In the genomic region with DNA sequence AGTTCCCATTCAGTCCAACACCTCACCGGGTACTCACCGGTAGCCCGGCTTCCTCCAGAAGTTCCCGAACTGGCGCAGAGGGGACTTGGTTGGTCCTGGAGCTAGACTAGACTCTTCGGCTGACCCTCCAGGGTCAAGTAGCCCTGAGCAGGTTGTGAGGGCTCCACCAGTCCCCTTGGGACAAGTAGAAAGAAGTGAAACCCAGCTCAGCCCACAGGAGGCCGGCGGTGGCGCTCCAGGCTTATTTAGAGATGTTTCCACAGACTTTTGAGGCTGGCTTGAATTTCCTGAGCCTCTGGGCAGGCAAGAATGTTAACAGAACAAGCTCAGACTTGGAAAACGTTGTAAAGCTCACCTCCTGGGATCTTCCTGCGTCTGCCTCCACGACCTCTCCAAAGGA, we compare ENCODE assay signal across 27 mouse cellular contexts. TPM values are rescaled to one million over a fixed set of nuclear protein-coding genes. Genes with fewer than 3 reads are reported as not detected.
DNase-seq lines count a peak whose midpoint lies in the region; ATAC-seq and TF ChIP-seq lines count a peak whose summit lies in the region.
"Had no signal": no experiment of that assay in that cellular context is flagged by ENCODE, and none has a peak within 500 bp of the region (broad histone marks: within the 10 kb centered on the region; RNA-seq: fewer than 3 reads in every experiment).

No protein-coding gene starts in this region.

- H3K9ac ChIP-seq in CH12.LX (ENCODE audit: insufficient read depth, low read depth) = no peak overlapping the region
- no peak overlapping the region for H3K9ac ChIP-seq in hindbrain, embryonic 12.5 days
- 0 out of 2 replicates have a peak overlapping the region, but pooled peaks have one; percentile 15 for H3K9ac ChIP-seq in midbrain, embryonic 12.5 days (replicated peaks)
- H3K9ac ChIP-seq in neural tube, embryonic 11.5 days (ENCODE audit: low read length) = no peak overlapping the region
- H3K9ac ChIP-seq: embryonic facial prominence, embryonic 12.5 days; heart, embryonic 12.5 days had no signal

- no peaks in the 10 kb centered on the region for H3K79me2 ChIP-seq in CH12.LX (replicated peaks; ENCODE audit: control insufficient read depth, extremely low read depth, insufficient read depth, poor library complexity, severe bottlenecking)

- H3K4me1 ChIP-seq in CH12.LX (ENCODE audit: control insufficient read depth in 1 of 2, insufficient read depth in 2 of 2) = peaks cover 7 to 14% of the 10 kb centered on the region in 2 experiments
- H3K4me1 ChIP-seq in hindbrain, embryonic 12.5 days = peaks cover 9% of the 10 kb centered on the region
- H3K4me1 ChIP-seq in midbrain, embryonic 12.5 days = peaks cover 10% of the 10 kb centered on the region; the same call in 1 of the 2 replicates
- H3K4me1 ChIP-seq in neural tube, embryonic 11.5 days (ENCODE audit: control insufficient read depth, insufficient read depth, low read length) = 0 out of 2 replicates have a peak, but pooled peaks cover 3% of the 10 kb centered on the region

- ATAC-seq in hindbrain, embryonic 12.5 days (ENCODE audit: low FRiP score) = no peak
- ATAC-seq in midbrain, embryonic 12.5 days (ENCODE audit: low FRiP score, low read depth) = no peak
- ATAC-seq in neural tube, embryonic 11.5 days (ENCODE audit: insufficient read depth, low FRiP score, low TSS enrichment) = no peak
- ATAC-seq: forebrain, embryonic 16.5 days; inflammation-experienced regulatory T-cells, adult 6 months had no signal

- TF ChIP-seq CTCF in CH12.LX (conservative IDR thresholded peaks at IDR 0.05 in 1 of 2, IDR thresholded peaks at IDR 0.05 in 1 of 2; ENCODE audit: low read depth in 2 of 2, low read length in 2 of 2) = peak in 1 of 2 experiments; percentile 38; a peak in 2 of 4 replicates

- peaks cover 66% of the 10 kb centered on the region for H3K27me3 ChIP-seq in CH12.LX (replicated peaks)
- H3K27me3 ChIP-seq in hindbrain, embryonic 12.5 days = peaks cover 89% of the 10 kb centered on the region
- H3K27me3 ChIP-seq in midbrain, embryonic 12.5 days = peaks cover 87% of the 10 kb centered on the region
- H3K27me3 ChIP-seq in neural tube, embryonic 11.5 days (ENCODE audit: control insufficient read depth, insufficient read depth, low read length) = peaks cover 74% of the 10 kb centered on the region

- H3K36me3 ChIP-seq in CH12.LX (replicated peaks in 1 of 2; ENCODE audit: control insufficient read depth in 1 of 2, insufficient read depth in 1 of 2, low read length in 1 of 2) = no peaks in the 10 kb centered on the region
- no peaks in the 10 kb centered on the region for H3K36me3 ChIP-seq in hindbrain, embryonic 12.5 days
- H3K36me3 ChIP-seq in midbrain, embryonic 12.5 days = no peaks in the 10 kb centered on the region
- H3K36me3 ChIP-seq in neural tube, embryonic 11.5 days (ENCODE audit: control insufficient read depth, insufficient read depth, low read length) = no peaks in the 10 kb centered on the region
- H3K36me3 ChIP-seq: embryonic facial prominence, embryonic 12.5 days; heart, embryonic 12.5 days had no signal

- no peak overlapping the region for H3K4me3 ChIP-seq in CH12.LX (replicated peaks in 1 of 3; ENCODE audit: low read depth in 2 of 3, low read length in 2 of 3, poor library complexity in 1 of 3)
- peak overlapping the region; percentile 30; the same call in 1 of the 2 replicates for H3K4me3 ChIP-seq in hindbrain, embryonic 12.5 days
- H3K4me3 ChIP-seq in midbrain, embryonic 12.5 days = peak overlapping the region; percentile 38
- H3K4me3 ChIP-seq in neural tube, embryonic 11.5 days (ENCODE audit: low read depth, low read length) = 0 out of 2 replicates have a peak overlapping the region, but pooled peaks have one; percentile 12
- H3K4me3 ChIP-seq: erythroblast, embryonic 14.5 days; heart, embryonic 12.5 days; megakaryocyte, embryonic 14.5 days had no signal

- peaks cover 10% of the 10 kb centered on the region for H3K9me3 ChIP-seq in CH12.LX (replicated peaks; ENCODE audit: low read length)
- no peaks in the 10 kb centered on the region for H3K9me3 ChIP-seq in hindbrain, embryonic 12.5 days (replicated peaks)
- no peaks in the 10 kb centered on the region for H3K9me3 ChIP-seq in midbrain, embryonic 12.5 days
- H3K9me3 ChIP-seq in neural tube, embryonic 11.5 days (ENCODE audit: control insufficient read depth, low read length) = no peaks in the 10 kb centered on the region
- H3K9me3 ChIP-seq: embryonic facial prominence, embryonic 12.5 days; heart, embryonic 12.5 days; megakaryocyte, embryonic 14.5 days had no signal

- TF ChIP-seq RAD21 in CH12.LX (IDR thresholded peaks at IDR 0.05; ENCODE audit: low read depth, low read length) = no peak

- dilution Hi-C loops in CH12.LX (cut with MboI; ENCODE audit: extremely low pct_ligation_motif_present, extremely low pct_unique_long_range_greater_than_20kb, low sequenced_read_pairs) = no loop called here

- TF ChIP-seq POLR2A in CH12.LX (IDR thresholded peaks at IDR 0.05; ENCODE audit: low read depth, low read length) = no peak

- in situ Hi-C loops in CH12.LX (cut with MboI; ENCODE audit: low pct_ligation_motif_present, low pct_unique_long_range_greater_than_20kb, low sequenced_read_pairs) = no loop called here

- intact Hi-C loops in heart, postnatal 36 days (cut with DNase I) = loop anchor here (5.0 kb wide), 3 partner anchors 193 to 303 kb away; a partner anchor contains a TSS

- no peak for DNase-seq in CH12.LX (ENCODE audit: extremely low read depth)
- DNase-seq in neural tube, embryonic 11.5 days (ENCODE audit: low spot score) = no peak
- no peak for DNase-seq in adrenal gland, adult 18-20 months (ENCODE audit: low spot score in 2 of 2)
- DNase-seq in heart, postnatal 36 days = no peak
- no peak for DNase-seq in heart, adult 18-20 months
- DNase-seq: adrenal gland, adult 2 months; cerebellum, adult 8-10 months; heart, postnatal 14 days; kidney, adult 2 months; kidney, postnatal 25 days; left cerebral cortex, postnatal 4 days; lung, adult 18-20 months; lung, postnatal 14 days; right cerebral cortex, adult 18-20 months had no signal

- 3% methylated on average over 12 of the region's 12 CpGs for WGBS in hindbrain, embryonic 12.5 days
- 4% methylated on average over 12 of the region's 12 CpGs for WGBS in midbrain, embryonic 12.5 days
- 7% methylated on average over 12 of the region's 12 CpGs for WGBS in neural tube, embryonic 11.5 days

- no peak overlapping the region for H3K27ac ChIP-seq in CH12.LX (ENCODE audit: insufficient read depth, low read depth)
- no peak overlapping the region for H3K27ac ChIP-seq in hindbrain, embryonic 12.5 days
- H3K27ac ChIP-seq in midbrain, embryonic 12.5 days (replicated peaks) = no peak overlapping the region
- H3K27ac ChIP-seq in neural tube, embryonic 11.5 days (ENCODE audit: low read depth, low read length) = no peak overlapping the region
- H3K27ac ChIP-seq: embryonic facial prominence, embryonic 12.5 days; stomach, postnatal 0 days had no signal

- peak overlapping the region; percentile 42 for H3K4me2 ChIP-seq in CH12.LX (ENCODE audit: insufficient read depth, low read depth, poor library complexity, severe bottlenecking)
- H3K4me2 ChIP-seq in hindbrain, embryonic 12.5 days (replicated peaks) = no peak overlapping the region; the same call in 1 of the 2 replicates
- peak overlapping the region; percentile 48 for H3K4me2 ChIP-seq in midbrain, embryonic 12.5 days (replicated peaks)
- no peak overlapping the region for H3K4me2 ChIP-seq in neural tube, embryonic 11.5 days (ENCODE audit: low read depth)
- H3K4me2 ChIP-seq: heart, embryonic 12.5 days; liver, embryonic 11.5 days had no signal

- TF ChIP-seq EP300 in CH12.LX (IDR thresholded peaks at IDR 0.05; ENCODE audit: low read length) = peak; percentile 73

TF ChIP-seq in CH12.LX, 34 proteins besides CTCF, POLR2A, EP300 and RAD21 (continues in another document):
- no peak; the same call in 1 of the 2 replicates for TF ChIP-seq SIN3A (IDR thresholded peaks at IDR 0.05; ENCODE audit: low read length)
- TF ChIP-seq UBTF (IDR thresholded peaks at IDR 0.05; ENCODE audit: low read depth, low read length) = no peak
- TF ChIP-seq NRF1 (IDR thresholded peaks at IDR 0.05; ENCODE audit: low read depth, low read length) = no peak
- peak; percentile 45; the same call in 1 of the 2 replicates for TF ChIP-seq MEF2A (IDR thresholded peaks at IDR 0.05; ENCODE audit: borderline replicate concordance, low read depth, low read length)
- TF ChIP-seq MXI1 (IDR thresholded peaks at IDR 0.05; ENCODE audit: low read depth, low read length) = no peak
- TF ChIP-seq ZC3H11A (IDR thresholded peaks at IDR 0.05; ENCODE audit: low read depth, low read length) = no peak
- no peak for TF ChIP-seq GABPA (IDR thresholded peaks at IDR 0.05; ENCODE audit: insufficient replicate concordance, low read depth, low read length)
- TF ChIP-seq MYC (IDR thresholded peaks at IDR 0.05; ENCODE audit: low read depth, low read length) = no peak
- 0 out of 2 replicates have a peak, but pooled peaks have one; percentile 18 for TF ChIP-seq CHD2 (IDR thresholded peaks at IDR 0.05; ENCODE audit: low read length)
- TF ChIP-seq IRF4 (IDR thresholded peaks at IDR 0.05; ENCODE audit: low read depth, low read length) = peak; percentile 89
- TF ChIP-seq E2F4 (IDR thresholded peaks at IDR 0.05; ENCODE audit: insufficient replicate concordance, low read depth, low read length) = no peak
- TF ChIP-seq RCOR1 (conservative IDR thresholded peaks at IDR 0.05; ENCODE audit: low read depth, low read length) = no peak
- TF ChIP-seq USF2 (conservative IDR thresholded peaks at IDR 0.05; ENCODE audit: low read depth, low read length) = no peak

RNA-seq across cellular contexts. Expression of a gene that starts 1.5 kb away (rescaled TPM):
- total RNA-seq in CH12.LX (2012; rRNA removed) (not detected in 2 replicates), CH12.LX (2014; rRNA removed) (not detected in 2 replicates)
- polyA plus RNA-seq in CH12.LX (2012; ENCODE audit: insufficient read length, low read depth) = not detected in 2 replicates
- polyA plus RNA-seq in hindbrain, embryonic 12.5 days (2016; fragmentation: Nextera tagmentation; extraction: Ambion mirVana) = 2.3 and 3.3 TPM in 2 replicates
- polyA plus RNA-seq in midbrain, embryonic 12.5 days (2016; fragmentation: Nextera tagmentation; extraction: Ambion mirVana) = 26.0 and 29.3 TPM in 2 replicates
- 4.9 and 5.3 TPM in 2 replicates for polyA plus RNA-seq in neural tube, embryonic 11.5 days (2014; fragmentation: Nextera tagmentation; extraction: Ambion mirVana)
- not detected for total RNA-seq in adrenal gland, adult 18-20 months (2021)
- total RNA-seq in heart, postnatal 36 days (2021) = not detected
- not detected for total RNA-seq in heart, adult 18-20 months (2021)
- total RNA-seq: adrenal gland, adult 2 months; common myeloid progenitor, adult 5-6 weeks; heart, postnatal 14 days; layer of hippocampus, adult 8-10 months; left cerebral cortex, postnatal 4 days had no signal
- polyA plus RNA-seq: adrenal gland, adult 2 months; erythroblast, embryonic 14.5 days; gonadal fat pad, adult 2 months; heart, embryonic 12.5 days; inflammation-experienced regulatory T-cells, adult 6 months; kidney, adult 2 months; liver, embryonic 11.5 days; stomach, postnatal 0 days had no signal

RNA-seq across cellular contexts. Expression of a gene that starts 50.2 kb away (rescaled TPM):
- total RNA-seq in CH12.LX (2012; rRNA removed) (13.4 and 16.2 TPM in 2 replicates), CH12.LX (2014; rRNA removed) (6.5 and 7.2 TPM in 2 replicates)
- 23.7 and 26.0 TPM in 2 replicates for polyA plus RNA-seq in CH12.LX (2012; ENCODE audit: insufficient read length, low read depth)
- 0.53 and 0.80 TPM in 2 replicates for polyA plus RNA-seq in hindbrain, embryonic 12.5 days (2016; fragmentation: Nextera tagmentation; extraction: Ambion mirVana)
- polyA plus RNA-seq in midbrain, embryonic 12.5 days (2016; fragmentation: Nextera tagmentation; extraction: Ambion mirVana) = 0.17 and 0.22 TPM in 2 replicates
- polyA plus RNA-seq in neural tube, embryonic 11.5 days (2014; fragmentation: Nextera tagmentation; extraction: Ambion mirVana) = 0.42 TPM in 2 replicates
- total RNA-seq in adrenal gland, adult 18-20 months (2021) = 1 to 10 TPM; 1.5 TPM
- total RNA-seq in heart, postnatal 36 days (2021) = under 1 TPM in 1 of 2 experiments, not detected in 1; 0.38 TPM
- total RNA-seq in heart, adult 18-20 months (2021) = under 1 TPM; 0.10 to 0.54 TPM

Comparison
In these comparisons a context has a peak if more than half of its experiments do, and no peak if none do; other contexts are left out.
1. H3K4me2 ChIP-seq: peak in CH12.LX (single experiment) and midbrain, embryonic 12.5 days (single experiment); none in hindbrain, embryonic 12.5 days (single experiment) and neural tube, embryonic 11.5 days (single experiment).
2. H3K4me3 ChIP-seq: peak in hindbrain, embryonic 12.5 days (single experiment), midbrain, embryonic 12.5 days (single experiment) and neural tube, embryonic 11.5 days (single experiment); none in CH12.LX (0 of 3).